Mouse (Mus musculus) cerebellum, adult 2 months (tissue): Measurements from ENCODE around the gene Cisd3.

Experiments used
- CTCF ChIP-seq: fragments of 200-500 bp; IDR thresholded peaks from 2 replicates; pipeline ENCODE4 v1.5.1; 2011; ENCODE audit warnings: low read depth, mild to moderate bottlenecking, control low read depth, low read length, moderate library complexity, borderline replicate concordance; ENCODE audit not compliant: insufficient read depth
- POLR2A ChIP-seq: fragments of 200-500 bp; IDR thresholded peaks from 2 replicates; pipeline ENCODE4 v1.6.1; 2011; ENCODE audit warnings: low read length, control low read depth, borderline replicate concordance; ENCODE audit not compliant: insufficient read depth

DNA sequence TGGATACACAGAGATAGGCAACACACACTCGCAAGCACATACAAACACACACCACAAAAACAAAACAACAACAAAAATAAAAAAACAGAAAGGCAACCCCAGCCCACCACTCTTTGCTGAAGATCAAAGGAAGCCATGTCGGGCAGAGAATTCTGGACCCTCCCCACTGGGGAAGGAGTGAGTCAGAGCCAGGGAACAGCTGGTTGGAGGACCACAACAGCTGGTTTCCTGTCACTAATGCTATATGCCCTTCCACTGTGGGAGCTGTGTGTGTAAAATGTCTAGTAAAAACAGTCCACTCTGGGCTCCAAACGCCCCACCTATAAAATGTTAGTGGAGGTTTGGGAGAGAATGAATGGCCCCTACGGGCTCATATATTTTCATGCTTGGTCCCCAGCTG lies 35.7 kb downstream of the Cisd3 start:
- TF ChIP-seq POLR2A, result no peak
- no peak for TF ChIP-seq CTCF
